Mouse (Mus musculus): ENCODE data around the gene Cdc14b. TPM values are rescaled to one million over a fixed set of nuclear protein-coding genes. Genes with fewer than 3 reads are reported as not detected.

Cdc14b gene
- total and polyA plus RNA-seq, 3 experiments = 8.2 to 8.8 (median 8.7) TPM

- peak overlapping the region; percentile 78 for H3K9ac ChIP-seq (ENCODE audit: low read depth, low read length)
- H3K4me1 ChIP-seq (ENCODE audit: control insufficient read depth, insufficient read depth, low read length) = no peaks in the 10 kb centered on the region
- peak; percentile 90 to 94 for DNase-seq
- WGBS = 7% methylated on average over 22 of the region's 22 CpGs
- H3K27me3 ChIP-seq (ENCODE audit: control insufficient read depth, insufficient read depth, low read length) = no peaks in the 10 kb centered on the region
- peak overlapping the region; percentile 82 for H3K27ac ChIP-seq
- no peaks in the 10 kb centered on the region for H3K79me2 ChIP-seq (replicated peaks; ENCODE audit: control insufficient read depth, insufficient read depth, low read length)
- H3K4me3 ChIP-seq = peak overlapping the region; percentile 77
- peaks cover 2% of the 10 kb centered on the region; the same call in 1 of the 2 replicates for H3K36me3 ChIP-seq (ENCODE audit: control insufficient read depth, insufficient read depth, low read length)
- peak; percentile 57; the same call in 1 of the 2 replicates for TF ChIP-seq EP300 (IDR thresholded peaks at IDR 0.05; ENCODE audit: insufficient read depth, low read depth, low read length)
- no peak for TF ChIP-seq POLR2A (IDR thresholded peaks at IDR 0.05; ENCODE audit: insufficient read depth, low read depth, low read length)
- peak; percentile 99 for TF ChIP-seq CTCF (IDR thresholded peaks at IDR 0.05)
- intact Hi-C loops (cut with DNase I) = loop anchor here (1.0 to 5.0 kb wide), 2 partner anchors 57 to 817 kb away; no protein-coding TSS in a partner anchor
Measured at GRCm38 (mm10) chr13:64248775-64249524, 26.1 kb downstream of the Cdc14b start.

DNA sequence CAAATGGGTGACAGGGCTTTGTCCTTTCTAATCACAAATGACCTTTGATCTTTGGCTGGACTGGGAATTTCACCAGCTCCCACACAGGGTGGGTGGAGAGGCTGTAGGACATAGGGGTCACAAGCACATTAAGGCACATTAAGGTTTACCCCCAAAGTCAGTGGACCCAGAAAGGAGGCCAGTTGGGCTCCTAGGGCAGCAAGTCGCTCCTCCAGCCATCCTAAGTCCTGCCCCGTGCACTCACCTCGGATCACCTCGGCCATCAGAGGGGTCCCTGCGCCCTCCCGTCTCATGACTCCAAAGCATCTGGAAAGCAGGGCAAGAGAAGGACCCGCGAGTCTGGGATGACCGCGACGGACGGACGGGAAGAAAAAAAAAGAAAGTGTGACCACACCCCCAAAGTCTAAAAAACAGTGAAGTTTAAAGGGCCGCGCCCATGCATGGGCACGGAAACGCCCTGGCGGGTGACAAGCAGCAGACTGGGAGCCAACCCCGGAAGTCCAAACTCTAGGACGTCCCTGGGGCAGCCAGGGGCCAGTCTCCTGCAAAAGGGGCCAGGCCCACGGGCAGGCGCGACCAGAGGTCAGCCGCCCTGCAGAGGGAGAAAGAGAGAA is 26.8 kb downstream of the Cdc14b start:
- intact Hi-C loops (cut with DNase I) = loop anchor here (5.0 kb wide), 1 partner anchor 816 kb away; no protein-coding TSS in a partner anchor
- Histone ChIP-seq H3K27me3 (ENCODE audit: control insufficient read depth, insufficient read depth, low read length) (no peaks in the 10 kb centered on the region), H3K36me3 (ENCODE audit: control insufficient read depth, insufficient read depth, low read length) (peaks cover 2% of the 10 kb centered on the region; the same call in 1 of the 2 replicates), H3K9ac (ENCODE audit: low read depth, low read length) (peak overlapping the region; percentile 78), H3K4me1 (ENCODE audit: control insufficient read depth, insufficient read depth, low read length) (no peaks in the 10 kb centered on the region), H3K79me2 (replicated peaks; ENCODE audit: control insufficient read depth, insufficient read depth, low read length) (no peaks in the 10 kb centered on the region), H3K27ac (peak overlapping the region; percentile 82), H3K4me3 (peak overlapping the region; percentile 77)
- TF ChIP-seq POLR2A (IDR thresholded peaks at IDR 0.05; ENCODE audit: insufficient read depth, low read depth, low read length) (peak; percentile 43; the same call in 1 of the 2 replicates), CTCF (IDR thresholded peaks at IDR 0.05) (no peak), EP300 (IDR thresholded peaks at IDR 0.05; ENCODE audit: insufficient read depth, low read depth, low read length) (no peak)
- DNase-seq = peak; percentile 79 to 85
- WGBS = under 1% methylated on average over 24 of the region's 24 CpGs

DNA sequence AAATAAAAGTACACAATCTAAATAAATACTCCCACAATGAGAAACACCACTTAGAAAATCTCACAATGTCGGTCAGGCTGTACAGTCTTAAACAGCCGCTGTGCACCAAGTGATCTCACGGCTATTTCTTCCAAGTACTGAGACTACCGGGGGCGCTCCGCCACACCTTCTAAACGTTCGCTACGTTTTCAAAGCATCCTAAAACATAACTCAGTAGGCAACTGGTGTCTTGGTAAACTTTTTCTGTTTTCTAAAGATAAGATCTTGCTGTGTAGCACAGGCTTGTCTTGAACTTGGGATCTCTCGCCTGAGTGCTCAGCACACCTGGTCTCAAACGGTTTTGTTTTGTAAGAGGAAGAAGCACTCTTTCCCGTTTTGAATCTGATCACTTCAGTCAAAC is 29.0 kb downstream of the Cdc14b start:
- Histone ChIP-seq H3K36me3 (ENCODE audit: control insufficient read depth, insufficient read depth, low read length) (peaks cover 2% of the 10 kb centered on the region; the same call in 1 of the 2 replicates), H3K79me2 (replicated peaks; ENCODE audit: control insufficient read depth, insufficient read depth, low read length) (no peaks in the 10 kb centered on the region), H3K4me1 (ENCODE audit: control insufficient read depth, insufficient read depth, low read length) (no peaks in the 10 kb centered on the region), H3K27me3 (ENCODE audit: control insufficient read depth, insufficient read depth, low read length) (no peaks in the 10 kb centered on the region), H3K27ac (no peak overlapping the region), H3K9ac (ENCODE audit: low read depth, low read length) (no peak overlapping the region), H3K4me3 (no peak overlapping the region)
- TF ChIP-seq POLR2A (IDR thresholded peaks at IDR 0.05; ENCODE audit: insufficient read depth, low read depth, low read length) (no peak), EP300 (IDR thresholded peaks at IDR 0.05; ENCODE audit: insufficient read depth, low read depth, low read length) (no peak), CTCF (IDR thresholded peaks at IDR 0.05) (no peak)
- DNase-seq = no peak
- WGBS = 87% methylated on average over 12 of the region's 12 CpGs
- intact Hi-C loops (cut with DNase I) = loop anchor here (5.0 kb wide), 1 partner anchor 814 kb away; no protein-coding TSS in a partner anchor

GRCm38 (mm10) chr13:64244685-64245261 is 30.3 kb downstream of the Cdc14b start:
- H3K79me2 ChIP-seq (replicated peaks; ENCODE audit: control insufficient read depth, insufficient read depth, low read length) = no peaks in the 10 kb centered on the region

DNA sequence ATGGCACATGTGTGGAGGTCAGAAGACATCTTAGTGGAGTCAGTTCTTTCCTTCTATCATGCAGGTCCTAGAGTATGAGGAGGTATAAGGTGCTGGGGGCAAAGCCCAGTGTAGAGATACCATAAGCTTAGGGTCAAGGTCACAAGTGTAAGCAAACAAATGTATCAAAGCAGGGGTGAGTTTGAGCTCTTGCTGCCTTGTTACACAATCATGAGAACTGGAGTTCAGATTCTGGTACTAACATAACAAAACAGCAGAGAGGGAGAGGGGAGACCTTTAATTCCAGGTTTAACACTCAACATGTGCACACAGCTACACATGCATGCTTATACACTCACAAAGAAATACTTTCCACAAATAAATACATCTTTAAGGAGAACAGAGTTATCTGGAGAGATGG is 32.4 kb downstream of the Cdc14b start:
- intact Hi-C loops (cut with DNase I) = no loop called here
- no peaks in the 10 kb centered on the region; the same call in 1 of the 2 replicates for H3K36me3 ChIP-seq (ENCODE audit: control insufficient read depth, insufficient read depth, low read length)
- H3K27ac ChIP-seq = no peak overlapping the region
- H3K4me1 ChIP-seq (ENCODE audit: control insufficient read depth, insufficient read depth, low read length) = no peaks in the 10 kb centered on the region
- H3K27me3 ChIP-seq (ENCODE audit: control insufficient read depth, insufficient read depth, low read length) = no peaks in the 10 kb centered on the region
- no peak overlapping the region for H3K4me3 ChIP-seq
- DNase-seq = no peak
- H3K9ac ChIP-seq (ENCODE audit: low read depth, low read length) = no peak overlapping the region
- no peak for TF ChIP-seq EP300 (IDR thresholded peaks at IDR 0.05; ENCODE audit: insufficient read depth, low read depth, low read length)
- H3K79me2 ChIP-seq (replicated peaks; ENCODE audit: control insufficient read depth, insufficient read depth, low read length) = no peaks in the 10 kb centered on the region

More at GRCm38 (mm10) chr13:64244685-64245261, 30.3 kb downstream of the Cdc14b start:
- Histone ChIP-seq H3K36me3 (ENCODE audit: control insufficient read depth, insufficient read depth, low read length) (peaks cover 2% of the 10 kb centered on the region; the same call in 1 of the 2 replicates), H3K4me1 (ENCODE audit: control insufficient read depth, insufficient read depth, low read length) (no peaks in the 10 kb centered on the region), H3K9ac (ENCODE audit: low read depth, low read length) (no peak overlapping the region), H3K27me3 (ENCODE audit: control insufficient read depth, insufficient read depth, low read length) (no peaks in the 10 kb centered on the region), H3K27ac (no peak overlapping the region), H3K4me3 (no peak overlapping the region)
- DNase-seq = no peak
- intact Hi-C loops (cut with DNase I) = loop anchor here (2.0 to 5.0 kb wide), 2 partner anchors 194 to 812 kb away; no protein-coding TSS in a partner anchor
- TF ChIP-seq EP300 (IDR thresholded peaks at IDR 0.05; ENCODE audit: insufficient read depth, low read depth, low read length) = no peak
- no peak for TF ChIP-seq CTCF (IDR thresholded peaks at IDR 0.05)
- no peak for TF ChIP-seq POLR2A (IDR thresholded peaks at IDR 0.05; ENCODE audit: insufficient read depth, low read depth, low read length)
- 94% methylated on average over 4 of the region's 4 CpGs for WGBS
